13 mouse cellular contexts compared by ENCODE assay signal in the genomic region with DNA sequence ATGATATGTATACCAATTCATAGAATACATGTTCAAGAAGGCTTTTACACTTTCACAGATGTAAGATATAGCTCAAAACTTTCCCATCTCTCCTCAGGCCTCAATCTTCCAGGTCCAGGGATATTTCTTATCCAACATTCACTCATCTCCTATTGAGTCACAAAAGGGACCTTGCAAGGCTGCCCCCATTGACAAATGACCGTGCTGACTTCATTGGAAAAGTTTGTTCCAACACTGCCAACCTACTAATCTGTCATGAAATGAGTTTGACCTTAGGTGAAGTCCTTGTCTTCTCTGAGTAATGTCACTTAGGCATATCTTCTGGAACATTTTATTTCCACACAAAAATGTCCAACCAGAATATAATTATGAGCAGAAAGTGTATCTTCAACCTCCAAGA.
A peak's percentile ranks its signal among the peaks of the same experiment; 100 is the strongest.
DNase-seq lines count a peak whose midpoint lies in the region.
"Had no signal": no experiment of that assay in that cellular context is flagged by ENCODE, and none has a peak within 500 bp of the region (broad histone marks: within the 10 kb centered on the region; RNA-seq: fewer than 3 reads in every experiment).

No protein-coding gene starts in this region.

- peak; percentile 65 to 84 for DNase-seq in adrenal gland, adult (ENCODE audit: inconsistent age in 2 of 2, low spot score in 1 of 2)
- no peak for DNase-seq in adrenal gland, postnatal 4 days (ENCODE audit: low spot score in 2 of 2)
- peak; percentile 63 for DNase-seq in adrenal gland, adult 8-10 months
- DNase-seq in adrenal gland, postnatal 14 days = peak; percentile 54
- DNase-seq in adrenal gland, postnatal 36 days = peak; percentile 46 to 49
- DNase-seq in urinary bladder, adult 18-20 months (ENCODE audit: low spot score in 2 of 2) = no peak
- DNase-seq in thymus, postnatal 4 days = no peak
- DNase-seq: cerebellum, adult 11 months; cerebellum, adult 18-20 months; cerebellum, adult 8-10 months; cerebellum, adult 9-11 months; cerebellum, postnatal 25 days; forebrain, postnatal 0 days had no signal

Comparison
In these comparisons a context has a peak if more than half of its experiments do, and no peak if none do; other contexts are left out.
1. DNase-seq: peak in adrenal gland, adult (2 of 2), adrenal gland, adult 8-10 months (single experiment), adrenal gland, postnatal 14 days (single experiment) and adrenal gland, postnatal 36 days (2 of 2); none in adrenal gland, postnatal 4 days (0 of 2), urinary bladder, adult 18-20 months (0 of 2) and thymus, postnatal 4 days (single experiment).